Mouse (Mus musculus): ENCODE measurements around the gene Gpr160. TPM values are rescaled to one million over a fixed set of nuclear protein-coding genes. Genes with fewer than 3 reads are reported as not detected.

Gene Gpr160
- polyA plus RNA-seq, 1 experiment from 2014 or later: 1.0 TPM

GRCm38 (mm10) chr3:30860705-30861104 is 5.0 kb downstream of the Gpr160 start:
- Histone ChIP-seq H3K4me3 (no peak overlapping the region), H3K4me2 (no peak overlapping the region), H3K9ac (no peak overlapping the region), H3K36me3 (replicated peaks) (no peaks in the 10 kb centered on the region), H3K4me1 (peaks cover 6% of the 10 kb centered on the region; the same call in 1 of the 2 replicates), H3K9me3 (no peaks in the 10 kb centered on the region), H3K27ac (no peak overlapping the region), H3K27me3 (replicated peaks) (peaks cover 7% of the 10 kb centered on the region; the same call in 1 of the 2 replicates)
- WGBS: 89% methylated on average over 4 of the region's 4 CpGs
- no peak for ATAC-seq (replicated peaks)

GRCm38 (mm10) chr3:30863712-30864435 is 8.1 kb downstream of the Gpr160 start:
- H3K36me3 ChIP-seq (replicated peaks): no peaks in the 10 kb centered on the region
- H3K4me3 ChIP-seq: no peak overlapping the region
- no peak overlapping the region for H3K9ac ChIP-seq
- WGBS: 80% methylated on average over 5 of the region's 5 CpGs
- H3K4me1 ChIP-seq: no peaks in the 10 kb centered on the region
- H3K27ac ChIP-seq: no peak overlapping the region
- no peak overlapping the region for H3K4me2 ChIP-seq
- no peaks in the 10 kb centered on the region for H3K9me3 ChIP-seq
- no peaks in the 10 kb centered on the region for H3K27me3 ChIP-seq (replicated peaks)
- ATAC-seq (replicated peaks): no peak

GRCm38 (mm10) chr3:30864640-30865039 is 8.9 kb downstream of the Gpr160 start:
- H3K36me3 ChIP-seq (replicated peaks): no peaks in the 10 kb centered on the region
- no peak overlapping the region for H3K4me3 ChIP-seq
- H3K4me1 ChIP-seq: no peaks in the 10 kb centered on the region
- no peak for ATAC-seq (replicated peaks)
- H3K4me2 ChIP-seq: no peak overlapping the region
- H3K27ac ChIP-seq: no peak overlapping the region
- WGBS: 83% methylated on average over 1 of the region's 1 CpGs
- H3K27me3 ChIP-seq (replicated peaks): no peaks in the 10 kb centered on the region
- H3K9ac ChIP-seq: no peak overlapping the region
- H3K9me3 ChIP-seq: no peaks in the 10 kb centered on the region

GRCm38 (mm10) chr3:30868176-30868575 is 12.4 kb downstream of the Gpr160 start:
- WGBS: 78% methylated on average over 5 of the region's 5 CpGs
- ATAC-seq (replicated peaks): no peak
- Histone ChIP-seq H3K4me3 (no peak overlapping the region), H3K9ac (no peak overlapping the region), H3K4me1 (no peaks in the 10 kb centered on the region), H3K4me2 (no peak overlapping the region), H3K36me3 (replicated peaks) (no peaks in the 10 kb centered on the region), H3K27ac (no peak overlapping the region), H3K9me3 (no peaks in the 10 kb centered on the region), H3K27me3 (replicated peaks) (no peaks in the 10 kb centered on the region)

GRCm38 (mm10) chr3:30868625-30869024 is 12.9 kb downstream of the Gpr160 start:
- WGBS: 69% methylated on average over 5 of the region's 5 CpGs
- Histone ChIP-seq H3K36me3 (replicated peaks) (no peaks in the 10 kb centered on the region), H3K4me2 (no peak overlapping the region), H3K27ac (no peak overlapping the region), H3K9ac (no peak overlapping the region), H3K4me1 (no peaks in the 10 kb centered on the region), H3K27me3 (replicated peaks) (no peaks in the 10 kb centered on the region), H3K9me3 (no peaks in the 10 kb centered on the region), H3K4me3 (no peak overlapping the region)
- no peak for ATAC-seq (replicated peaks)

GRCm38 (mm10) chr3:30869995-30870394 is 14.2 kb downstream of the Gpr160 start:
- H3K4me1 ChIP-seq: no peaks in the 10 kb centered on the region
- H3K4me3 ChIP-seq: no peak overlapping the region
- no peak overlapping the region for H3K4me2 ChIP-seq
- no peak for ATAC-seq (replicated peaks)
- no peaks in the 10 kb centered on the region for H3K9me3 ChIP-seq
- H3K27ac ChIP-seq: no peak overlapping the region
- no peaks in the 10 kb centered on the region for H3K27me3 ChIP-seq (replicated peaks)
- 89% methylated on average over 1 of the region's 1 CpGs for WGBS
- H3K9ac ChIP-seq: no peak overlapping the region
- no peaks in the 10 kb centered on the region for H3K36me3 ChIP-seq (replicated peaks)

GRCm38 (mm10) chr3:30876709-30877108 is 21.0 kb downstream of the Gpr160 start:
- no peak overlapping the region for H3K9ac ChIP-seq
- H3K27ac ChIP-seq: no peak overlapping the region
- no peak overlapping the region for H3K4me2 ChIP-seq
- no peaks in the 10 kb centered on the region for H3K4me1 ChIP-seq
- no peaks in the 10 kb centered on the region for H3K36me3 ChIP-seq (replicated peaks)
- H3K27me3 ChIP-seq (replicated peaks): no peaks in the 10 kb centered on the region
- ATAC-seq (replicated peaks): no peak
- no peaks in the 10 kb centered on the region for H3K9me3 ChIP-seq
- no peak overlapping the region for H3K4me3 ChIP-seq
- 89% methylated on average over 6 of the region's 6 CpGs for WGBS

- no peaks in the 10 kb centered on the region for H3K9me3 ChIP-seq
- H3K36me3 ChIP-seq (replicated peaks): no peaks in the 10 kb centered on the region
- H3K4me3 ChIP-seq: no peak overlapping the region
- no peaks in the 10 kb centered on the region for H3K27me3 ChIP-seq (replicated peaks)
- H3K4me2 ChIP-seq: no peak overlapping the region
- WGBS: 91% methylated on average over 3 of the region's 3 CpGs
- no peaks in the 10 kb centered on the region for H3K4me1 ChIP-seq
- no peak overlapping the region for H3K9ac ChIP-seq
- no peak overlapping the region for H3K27ac ChIP-seq
- ATAC-seq (replicated peaks): no peak
Observed at GRCm38 (mm10) chr3:30887449-30887848, 31.7 kb downstream of the Gpr160 start.

- no peak overlapping the region for H3K9ac ChIP-seq
- H3K4me1 ChIP-seq: no peaks in the 10 kb centered on the region
- 18% methylated on average over 1 of the region's 1 CpGs for WGBS
- ATAC-seq (replicated peaks): no peak
- no peak overlapping the region for H3K4me3 ChIP-seq
- no peak overlapping the region for H3K27ac ChIP-seq
- H3K36me3 ChIP-seq (replicated peaks): no peaks in the 10 kb centered on the region
- H3K4me2 ChIP-seq: no peak overlapping the region
- no peaks in the 10 kb centered on the region for H3K27me3 ChIP-seq (replicated peaks)
- H3K9me3 ChIP-seq: no peaks in the 10 kb centered on the region
Observed at GRCm38 (mm10) chr3:30889014-30889413, 33.3 kb downstream of the Gpr160 start.

- H3K4me2 ChIP-seq: no peak overlapping the region
- H3K9me3 ChIP-seq: no peaks in the 10 kb centered on the region
- H3K9ac ChIP-seq: no peak overlapping the region
- 91% methylated on average over 5 of the region's 5 CpGs for WGBS
- ATAC-seq (replicated peaks): no peak
- no peaks in the 10 kb centered on the region for H3K4me1 ChIP-seq
- no peaks in the 10 kb centered on the region for H3K27me3 ChIP-seq (replicated peaks)
- H3K4me3 ChIP-seq: no peak overlapping the region
- no peak overlapping the region for H3K27ac ChIP-seq
- H3K36me3 ChIP-seq (replicated peaks): no peaks in the 10 kb centered on the region; the same call in 1 of the 2 replicates
Observed at GRCm38 (mm10) chr3:30896721-30897120, 41.0 kb downstream of the Gpr160 start.

GRCm38 (mm10) chr3:30899407-30899806 is 43.7 kb downstream of the Gpr160 start:
- 94% methylated on average over 8 of the region's 8 CpGs for WGBS

GRCm38 (mm10) chr3:30904658-30905057 is 48.9 kb downstream of the Gpr160 start:
- Histone ChIP-seq H3K4me2 (no peak overlapping the region), H3K36me3 (replicated peaks) (peaks cover 25% of the 10 kb centered on the region), H3K27ac (no peak overlapping the region), H3K27me3 (replicated peaks) (no peaks in the 10 kb centered on the region), H3K4me3 (no peak overlapping the region), H3K9ac (no peak overlapping the region), H3K9me3 (no peaks in the 10 kb centered on the region), H3K4me1 (no peaks in the 10 kb centered on the region)
- 95% methylated on average over 1 of the region's 1 CpGs for WGBS
- no peak for ATAC-seq (replicated peaks)

More at GRCm38 (mm10) chr3:30899407-30899806, 43.7 kb downstream of the Gpr160 start:
- H3K4me2 ChIP-seq: no peak overlapping the region
- H3K27ac ChIP-seq: no peak overlapping the region
- no peak overlapping the region for H3K9ac ChIP-seq
- H3K4me1 ChIP-seq: no peaks in the 10 kb centered on the region
- H3K4me3 ChIP-seq: no peak overlapping the region
- ATAC-seq (replicated peaks): no peak
- no peaks in the 10 kb centered on the region for H3K9me3 ChIP-seq
- no peaks in the 10 kb centered on the region for H3K27me3 ChIP-seq (replicated peaks)
- peaks cover 7% of the 10 kb centered on the region; the same call in 1 of the 2 replicates for H3K36me3 ChIP-seq (replicated peaks)

- Histone ChIP-seq H3K4me2 (no peak overlapping the region), H3K4me3 (no peak overlapping the region), H3K27ac (no peak overlapping the region), H3K9me3 (no peaks in the 10 kb centered on the region), H3K36me3 (replicated peaks) (peaks cover 29% of the 10 kb centered on the region), H3K9ac (no peak overlapping the region), H3K4me1 (no peaks in the 10 kb centered on the region), H3K27me3 (replicated peaks) (no peaks in the 10 kb centered on the region)
- ATAC-seq (replicated peaks): no peak
- 87% methylated on average over 4 of the region's 4 CpGs for WGBS
Observed at GRCm38 (mm10) chr3:30917160-30917559, 61.4 kb downstream of the Gpr160 start.

All from midbrain, embryonic 15.5 days (tissue).